Mouse (Mus musculus) induced T-regulatory cell, adult 2 months (primary cell): ENCODE data around the gene Pdgfd.

Experiments used
- DNase-seq: peaks from one replicate; pipeline ENCODE4 v3.0.0-alpha.2; 2012; ENCODE audit warnings: low read depth

Gene Pdgfd

DNA sequence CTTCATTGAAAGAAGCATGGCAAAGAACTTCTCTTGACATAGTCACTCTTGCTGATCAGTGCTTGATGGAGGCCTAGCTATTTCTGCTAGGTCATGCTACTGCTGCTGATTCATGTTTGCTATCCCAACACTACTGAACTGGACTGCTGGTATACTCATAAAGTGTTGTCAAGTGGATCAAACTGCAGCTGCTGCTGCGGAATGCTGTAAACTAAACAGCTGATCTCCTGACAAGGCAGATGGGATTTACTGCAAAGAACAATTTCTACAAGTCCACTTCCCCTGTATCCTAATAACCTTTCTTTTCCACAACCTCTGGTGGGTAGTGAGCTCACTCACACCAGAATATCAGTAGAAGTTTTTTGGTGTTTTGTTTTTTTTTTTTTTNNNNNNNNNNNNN lies 148.7 kb downstream of the Pdgfd start:
- DNase-seq: no peak

DNA sequence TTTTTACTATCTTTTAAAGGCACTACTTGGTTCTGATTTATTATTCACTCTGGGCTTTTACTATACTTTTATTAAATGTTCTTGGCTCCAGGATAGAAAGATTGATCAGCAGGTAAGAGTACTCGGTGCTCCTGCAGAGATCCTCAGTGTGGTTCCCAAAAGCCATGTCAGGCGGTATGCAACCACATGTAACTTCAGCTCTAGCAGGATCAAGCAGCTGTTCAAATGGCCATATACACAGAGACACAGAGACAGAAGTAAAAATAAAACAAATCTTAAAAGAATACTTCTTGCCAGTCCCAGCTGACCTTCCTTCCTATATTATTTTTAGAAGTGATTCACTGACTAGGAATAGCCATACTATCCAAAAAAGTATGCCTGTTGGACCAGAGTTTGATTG lies 157.0 kb downstream of the Pdgfd start:
- no peak for DNase-seq

DNA sequence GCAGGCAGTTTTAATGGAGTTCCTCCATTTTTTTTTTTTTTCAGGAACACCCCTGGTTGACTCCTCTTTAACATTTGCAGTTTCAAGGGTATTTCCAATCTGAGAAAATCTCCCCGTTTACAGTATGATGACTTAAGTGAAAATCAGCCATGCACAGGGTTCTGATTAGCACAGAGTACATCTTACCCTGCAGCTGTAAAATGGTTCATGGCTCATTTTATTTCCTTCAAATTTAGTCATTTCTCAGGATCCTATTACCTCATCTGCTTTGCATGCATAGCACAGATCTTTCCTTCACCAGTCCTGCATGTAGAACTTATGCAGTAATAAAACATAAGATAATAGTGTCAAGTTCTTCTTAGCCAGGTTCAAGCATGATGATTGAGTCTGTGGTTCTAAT lies 165.1 kb downstream of the Pdgfd start:
- DNase-seq: no peak

DNA sequence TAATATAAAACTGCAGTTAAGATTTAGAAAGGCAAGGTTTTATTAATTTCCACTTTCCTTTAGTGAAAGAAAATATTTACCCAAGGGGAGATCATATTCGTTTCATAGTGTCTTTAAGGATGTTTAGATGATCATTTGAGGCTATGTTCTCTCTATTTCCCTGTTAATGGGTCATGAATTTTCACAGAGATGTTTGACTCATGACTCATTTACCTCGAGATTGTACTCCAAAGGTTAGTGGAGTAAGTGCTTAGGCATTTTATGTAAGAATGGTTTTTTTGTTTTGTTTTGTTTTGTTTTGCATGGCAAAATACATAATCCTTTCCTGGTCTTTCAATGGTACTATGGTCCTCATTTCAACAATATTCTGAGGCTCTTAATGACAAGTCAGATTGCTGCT lies 167.9 kb downstream of the Pdgfd start:
- DNase-seq: no peak

DNA sequence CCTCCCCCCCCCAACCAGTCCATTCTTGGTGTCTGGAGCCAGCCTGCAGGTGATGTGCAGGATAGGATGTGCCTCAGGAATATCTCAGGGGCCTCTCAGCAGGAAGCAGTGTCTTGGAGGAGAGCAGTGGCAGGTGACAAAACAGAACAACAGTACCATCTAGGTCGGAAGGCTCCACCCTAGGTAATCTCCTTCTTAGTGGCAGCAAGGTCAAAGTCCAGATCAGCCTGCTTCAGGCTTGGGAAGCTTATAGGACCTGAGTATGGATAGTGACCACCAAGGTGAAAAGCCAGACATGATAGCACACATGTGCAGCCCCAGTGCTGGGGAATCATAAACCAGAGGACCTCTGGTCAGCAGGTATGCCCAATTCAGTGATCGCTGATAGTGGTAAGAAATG lies 169.5 kb downstream of the Pdgfd start:
- no peak for DNase-seq

DNA sequence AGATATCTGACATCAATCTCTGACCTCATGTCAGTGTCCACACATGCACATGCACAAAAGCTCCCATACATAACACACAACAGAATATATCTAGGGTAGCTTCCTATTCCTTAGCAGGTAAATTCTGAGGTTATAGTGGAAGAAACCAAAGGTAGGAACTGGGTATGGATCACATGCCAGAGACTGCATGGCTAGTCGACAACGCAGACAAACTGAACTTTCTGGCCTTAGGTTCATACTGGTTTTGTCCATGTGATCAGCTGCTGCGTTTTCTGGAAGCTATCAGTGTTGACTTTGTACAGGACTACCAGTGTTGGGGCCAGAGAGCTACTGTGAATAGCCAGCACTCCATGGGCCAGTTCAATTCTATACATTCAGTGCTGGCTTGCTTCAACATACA lies 170.0 kb downstream of the Pdgfd start:
- no peak for DNase-seq

DNA sequence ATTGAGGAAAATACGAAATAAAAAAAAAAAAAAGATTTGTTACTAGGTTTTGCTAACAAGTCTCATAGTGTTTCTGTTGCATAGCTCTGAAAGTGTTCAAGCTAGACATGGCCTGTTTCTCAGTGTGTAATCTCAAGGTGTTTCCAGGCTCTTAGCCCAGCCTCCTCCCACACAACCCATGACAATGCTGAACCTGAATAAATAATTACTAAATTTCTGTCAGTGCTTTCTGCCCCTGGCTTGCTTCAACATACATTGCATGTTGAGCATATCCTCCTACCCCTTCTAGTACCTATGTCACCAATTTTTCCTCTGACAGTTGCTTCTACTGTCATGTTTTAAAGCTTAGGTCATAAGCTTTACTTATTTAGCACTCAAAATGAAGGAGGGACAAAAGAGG lies 171.0 kb downstream of the Pdgfd start:
- DNase-seq: no peak

DNA sequence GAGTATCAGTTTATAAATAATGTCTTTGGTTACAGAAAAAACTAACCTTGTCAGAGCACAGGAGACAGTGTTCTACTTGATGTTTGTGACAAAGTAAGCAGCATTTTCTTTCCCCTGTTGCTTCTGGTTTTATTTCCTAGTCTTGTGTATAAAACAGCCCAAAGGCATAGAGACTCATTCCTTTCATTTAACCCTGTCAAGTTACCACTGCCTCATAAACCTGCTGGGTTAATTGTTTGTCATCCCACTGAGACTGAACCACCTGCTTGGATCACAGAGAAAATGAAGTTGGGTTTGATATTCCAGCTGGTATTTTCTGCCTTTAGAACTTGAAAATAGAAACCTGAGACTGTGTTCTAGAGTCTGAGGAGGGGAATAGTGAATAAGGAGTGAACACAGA lies 172.4 kb downstream of the Pdgfd start:
- DNase-seq: no peak

DNA sequence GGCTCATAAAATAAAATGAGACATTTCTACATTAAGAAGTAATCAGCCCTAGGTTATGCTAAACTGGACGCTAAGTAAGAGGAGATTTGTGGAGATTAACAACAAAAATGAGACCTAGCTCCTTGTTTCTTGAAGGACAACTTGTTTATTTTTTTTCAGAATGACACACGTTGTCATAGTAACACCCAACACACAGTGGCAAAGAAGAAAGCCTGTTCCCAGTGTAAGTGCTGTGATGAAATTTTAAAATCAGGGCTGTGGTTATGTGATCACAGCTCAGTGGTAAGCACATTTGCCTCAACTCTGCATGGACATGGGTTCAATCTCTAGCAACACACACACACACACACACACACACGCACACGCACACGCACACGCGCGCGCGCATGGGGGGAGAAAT lies 174.5 kb downstream of the Pdgfd start:
- no peak for DNase-seq

DNA sequence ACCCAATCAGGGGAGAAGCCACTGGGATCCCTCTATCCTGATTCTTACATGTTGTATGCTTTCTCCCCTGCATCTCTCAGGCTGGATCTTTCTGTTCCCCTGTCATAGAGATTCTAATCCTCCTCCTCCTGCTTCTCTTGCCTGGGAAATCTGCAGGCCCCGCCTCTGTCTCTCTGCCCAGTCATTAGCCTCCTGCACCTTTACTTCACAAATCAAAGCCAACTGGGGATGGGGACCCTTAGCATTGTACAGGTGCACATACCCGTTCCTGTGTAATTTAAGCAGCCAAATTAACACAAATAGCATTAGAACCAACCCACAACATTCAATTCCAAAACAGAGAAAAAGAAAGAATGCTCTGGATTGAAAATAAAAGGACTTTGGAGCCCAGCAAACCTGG lies 176.1 kb downstream of the Pdgfd start:
- no peak for DNase-seq

DNA sequence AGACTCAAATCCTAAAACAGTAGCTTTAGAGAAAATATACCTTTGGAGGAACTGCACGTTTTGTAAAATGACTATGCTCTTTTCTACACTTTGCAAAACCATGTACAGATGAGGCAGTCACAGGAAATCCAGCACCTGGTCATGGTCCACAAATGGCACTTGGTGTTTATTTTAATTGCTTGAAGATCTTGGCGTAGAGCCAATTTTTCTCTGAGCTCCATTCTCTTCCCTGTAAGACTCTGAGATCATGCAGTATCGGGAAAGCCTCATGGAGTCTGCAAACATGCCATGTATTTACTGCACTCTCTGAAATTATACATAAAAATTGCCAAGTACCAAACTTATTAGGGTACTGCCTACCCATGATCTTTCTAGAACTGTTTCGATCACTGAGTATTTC lies 176.5 kb downstream of the Pdgfd start:
- no peak for DNase-seq

DNA sequence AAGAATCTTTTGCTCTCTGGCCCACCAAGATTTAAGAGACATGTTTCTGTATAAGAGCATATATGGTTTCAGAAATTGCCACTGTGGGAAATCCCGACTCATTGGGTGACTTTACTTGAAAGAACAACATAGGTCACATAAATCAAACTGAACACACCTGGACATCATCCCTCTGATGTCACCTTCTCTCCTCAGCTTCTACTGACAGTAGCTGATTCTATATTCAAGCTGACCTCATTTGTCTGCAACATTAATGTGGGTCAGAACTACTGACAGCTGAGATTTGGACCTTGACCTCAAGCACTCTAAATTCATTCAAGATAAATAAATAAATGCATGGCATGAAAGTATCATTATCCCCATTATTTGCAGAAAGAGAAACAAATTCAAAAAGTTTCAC lies 177.0 kb downstream of the Pdgfd start:
- DNase-seq: no peak

DNA sequence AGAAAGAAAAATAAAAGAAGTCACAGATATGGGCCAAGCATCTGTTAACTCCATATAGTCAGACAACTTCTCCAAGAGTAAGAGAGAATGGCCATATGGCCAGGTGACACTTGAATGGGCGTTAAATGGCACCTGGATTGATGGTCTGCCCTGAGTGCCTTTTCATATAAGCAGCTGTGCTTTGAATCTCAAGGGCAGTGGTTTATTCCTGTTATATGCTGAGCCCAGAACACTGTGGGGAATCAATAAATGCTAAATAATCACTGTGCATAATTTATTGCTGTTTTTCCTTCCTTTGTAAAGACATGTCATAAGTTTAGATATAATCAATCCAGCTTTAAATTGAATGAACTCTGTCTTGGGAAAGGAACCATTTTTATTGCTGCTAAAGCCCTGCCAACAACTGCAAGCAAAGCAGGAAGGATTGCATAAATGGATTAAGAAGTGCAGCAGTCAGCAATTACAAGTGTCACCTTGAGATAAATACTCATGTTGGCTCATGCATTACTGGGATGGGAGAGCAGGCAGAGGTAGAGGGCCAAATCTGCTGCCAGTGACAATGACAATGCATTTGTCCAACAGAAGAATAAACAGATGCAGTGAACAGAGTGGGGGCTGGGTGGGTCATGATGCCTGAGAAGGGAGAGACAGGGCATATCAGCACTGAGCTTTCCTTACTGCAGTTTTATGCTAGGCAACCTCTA lies 185.0 kb downstream of the Pdgfd start:
- no peak for DNase-seq

DNA sequence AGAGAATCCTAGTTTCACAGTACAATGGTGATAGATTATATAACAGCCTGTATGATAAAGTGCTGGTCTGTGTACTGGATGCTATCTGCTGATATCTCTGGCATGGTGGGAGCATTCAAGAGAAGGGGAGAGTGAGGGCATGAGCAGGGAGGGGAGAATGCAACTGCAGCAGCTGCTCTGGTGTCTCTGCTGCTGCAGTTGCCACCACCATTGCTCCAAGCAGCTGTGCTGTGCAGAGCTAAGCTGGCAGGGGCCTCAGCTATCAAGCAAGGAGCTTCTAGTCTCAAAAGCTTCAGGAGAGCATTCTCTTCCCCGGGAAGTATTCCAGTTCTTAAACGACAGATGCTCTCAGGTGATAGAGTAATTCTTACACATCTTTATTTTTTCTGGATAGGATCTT lies 192.4 kb downstream of the Pdgfd start:
- DNase-seq: no peak

DNA sequence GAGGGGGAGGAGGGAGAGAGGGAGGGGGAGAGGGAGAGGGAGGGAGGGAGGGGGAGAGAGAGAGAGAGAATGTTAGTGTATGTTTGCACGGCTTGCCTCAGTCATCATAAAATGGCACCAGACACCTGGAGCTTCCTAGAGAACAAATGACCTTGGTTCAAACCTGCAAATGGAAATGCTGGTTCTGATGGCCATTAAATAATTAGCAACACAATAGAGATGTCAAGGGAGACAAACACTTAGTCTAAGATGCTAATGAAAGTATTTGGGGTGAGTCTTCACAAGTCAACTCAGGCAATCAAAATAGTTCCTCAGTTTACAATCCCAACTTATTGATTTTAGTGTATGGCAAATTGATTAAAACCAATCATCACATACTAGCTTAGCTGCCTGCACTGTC lies 198.2 kb downstream of the Pdgfd start:
- DNase-seq: no peak

DNA sequence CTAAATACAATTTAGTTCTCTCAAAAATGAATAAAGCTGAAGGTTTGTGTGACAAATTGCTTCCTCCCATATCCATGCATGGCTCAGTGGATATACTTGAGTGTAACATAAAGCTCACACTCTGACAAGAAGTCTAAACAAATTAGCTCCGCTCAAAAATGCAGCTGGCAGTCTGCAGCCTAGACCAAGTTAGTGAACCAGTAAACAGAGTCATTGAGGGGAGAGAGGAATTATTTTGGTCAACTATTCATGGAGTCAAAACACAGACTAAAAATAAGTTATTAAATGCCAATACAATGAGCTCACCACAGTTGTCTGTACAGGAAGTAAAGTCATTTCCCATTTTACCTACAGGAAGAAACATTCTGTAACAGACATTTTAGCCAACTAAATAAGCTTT lies 233.4 kb downstream of the Pdgfd start:
- DNase-seq: no peak

DNA sequence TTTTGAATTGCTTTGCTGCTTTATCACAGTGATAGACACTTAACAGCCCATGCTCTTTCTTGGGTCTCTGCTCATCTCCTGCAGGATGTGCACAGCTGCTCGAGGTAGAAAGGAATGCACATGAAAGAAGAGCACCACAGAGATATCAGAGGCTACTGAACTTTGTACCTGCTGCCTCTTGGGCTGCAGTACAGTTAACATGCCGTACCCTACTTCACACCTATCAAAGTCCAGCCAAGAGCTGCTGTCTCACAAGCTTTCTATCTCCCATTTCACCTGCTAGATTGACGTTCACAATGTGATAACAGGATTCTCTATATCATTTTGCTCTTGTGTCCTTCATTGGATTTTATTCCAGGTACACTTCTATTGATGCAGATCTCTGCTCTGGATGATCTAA lies 238.2 kb downstream of the Pdgfd start:
- no peak for DNase-seq

DNA sequence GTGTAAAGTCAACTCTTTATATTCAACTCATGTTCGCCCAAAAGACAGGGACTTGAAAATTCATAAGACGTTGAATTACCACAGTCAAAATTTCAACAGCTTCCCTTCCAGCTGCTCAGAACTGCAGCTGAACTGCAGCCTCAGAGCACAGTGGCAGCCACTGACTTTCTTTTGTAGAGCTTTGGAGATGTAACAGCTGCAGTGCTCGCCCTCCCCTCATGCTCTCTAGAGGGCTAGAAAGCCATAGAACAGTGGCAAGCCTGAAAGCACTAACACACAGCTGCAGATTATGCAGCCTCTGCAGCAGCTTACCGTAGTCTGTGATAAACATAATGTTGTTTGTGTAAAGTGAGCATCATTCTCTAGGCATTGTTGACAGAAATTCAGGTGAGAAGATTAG lies 239.6 kb downstream of the Pdgfd start:
- DNase-seq: no peak

DNA sequence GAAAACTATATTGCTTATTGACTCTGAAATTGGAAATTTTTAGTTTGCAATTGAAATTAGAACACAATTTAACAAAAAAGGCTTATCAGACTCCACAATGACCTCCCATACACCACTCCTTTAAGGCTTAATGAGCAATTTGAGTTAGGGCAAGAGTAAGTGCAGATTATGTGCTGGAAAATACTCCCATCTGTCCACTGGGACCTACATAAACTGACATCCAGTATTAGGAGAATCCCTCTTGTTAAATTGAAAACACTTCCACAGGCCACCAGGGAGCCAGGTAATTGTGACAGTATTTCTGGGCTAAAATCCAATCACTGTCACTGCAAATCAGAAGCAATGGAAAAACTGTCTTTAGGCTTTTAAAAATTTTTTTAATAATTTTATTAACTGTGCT lies 256.2 kb downstream of the Pdgfd start:
- no peak for DNase-seq
